Mouse (Mus musculus) E14TG2a.4 (cell line): ENCODE measurements around the gene Slc10a7.

ENCODE experiments used
- CTCF ChIP-seq: conservative IDR thresholded peaks from 2 replicates; pipeline ENCODE4 v1.5.1; 2014; ENCODE audit warnings: low read length
- NANOG ChIP-seq: IDR thresholded peaks from 2 replicates; pipeline ENCODE4 v1.6.1; 2014; ENCODE audit warnings: borderline replicate concordance, low read length, mixed read lengths
- POU5F1 ChIP-seq: IDR thresholded peaks from 2 replicates; pipeline ENCODE4 v1.6.1; 2014; ENCODE audit warnings: low read length, borderline replicate concordance

DNA sequence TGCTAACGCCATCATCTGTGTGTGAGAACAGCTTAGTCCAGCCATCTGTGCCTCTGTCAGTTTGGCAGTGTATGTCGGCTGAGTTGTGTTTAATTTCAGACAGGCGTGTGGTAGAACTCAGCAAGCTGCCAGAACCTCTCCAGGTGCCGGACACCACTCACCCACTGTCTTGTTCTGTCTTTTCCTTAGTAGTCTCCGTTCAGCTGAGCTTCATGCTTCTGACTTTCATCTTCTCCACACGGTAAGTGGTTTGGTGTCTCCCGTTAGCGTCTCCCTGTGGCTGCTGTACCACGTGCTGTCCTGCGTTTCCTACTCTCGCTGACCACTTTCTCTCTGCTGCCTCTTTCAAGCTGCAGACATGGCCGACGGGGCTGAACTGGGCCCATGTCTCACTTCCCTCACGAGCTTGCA is 189.2 kb downstream of the Slc10a7 start:
- TF ChIP-seq CTCF (no peak), NANOG (no peak), POU5F1 (no peak)
